Mouse (Mus musculus): ENCODE results near the gene Cyyr1.
"Not testable (repeated sequence)": the region's sequence is repeated elsewhere in the genome, so short reads cannot be mapped to it uniquely, and the experiment has no call there.

Cyyr1 gene

DNA sequence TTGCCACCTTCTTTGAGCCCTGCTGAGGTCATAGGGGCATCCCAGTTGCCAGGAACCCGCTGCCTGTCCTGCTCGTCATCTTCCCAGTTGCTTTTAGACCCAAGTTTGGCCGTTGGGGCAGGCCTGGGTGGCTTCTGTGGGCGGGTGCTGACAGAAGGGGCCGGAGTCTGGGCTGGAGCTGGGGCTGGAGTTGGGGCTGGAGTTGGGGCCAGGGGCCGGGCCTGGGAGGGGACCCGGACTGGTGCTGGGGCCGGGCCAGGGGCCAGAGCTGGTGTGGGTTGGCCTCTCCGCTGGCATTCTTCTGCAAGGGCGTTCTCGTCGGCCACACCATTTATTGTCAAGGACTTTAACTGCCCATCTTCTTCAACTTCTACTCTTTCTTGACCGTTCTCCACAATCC is at the start of gene Cyyr1:
Gene Cyyr1, minus strand, starts transcription at position 101 of the 400 bp plus-strand sequence.
- not testable (repeated sequence) for DNase-seq (ENCODE audit: low read depth)

DNA sequence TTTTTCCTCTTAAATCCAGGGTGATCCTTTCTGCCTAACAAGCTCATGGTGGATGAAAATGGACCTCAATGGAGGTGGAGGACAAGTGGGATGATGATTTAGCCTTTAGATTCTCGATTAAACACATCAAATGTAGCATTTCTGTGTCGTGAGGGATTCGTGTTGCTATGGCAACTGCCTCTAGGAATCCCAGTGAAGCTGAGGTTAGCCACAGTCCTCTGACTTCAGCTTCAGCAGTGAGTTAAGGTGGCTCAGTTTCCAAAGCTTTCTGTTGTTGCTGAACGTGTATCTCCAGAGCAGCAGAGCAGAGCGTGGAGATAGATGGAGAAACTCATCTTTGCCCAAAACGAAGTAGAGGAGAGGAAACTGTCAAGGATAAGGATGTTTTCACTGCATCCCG is 35.6 kb upstream of the Cyyr1 start:
- DNase-seq (ENCODE audit: low read depth), result no peak

DNA sequence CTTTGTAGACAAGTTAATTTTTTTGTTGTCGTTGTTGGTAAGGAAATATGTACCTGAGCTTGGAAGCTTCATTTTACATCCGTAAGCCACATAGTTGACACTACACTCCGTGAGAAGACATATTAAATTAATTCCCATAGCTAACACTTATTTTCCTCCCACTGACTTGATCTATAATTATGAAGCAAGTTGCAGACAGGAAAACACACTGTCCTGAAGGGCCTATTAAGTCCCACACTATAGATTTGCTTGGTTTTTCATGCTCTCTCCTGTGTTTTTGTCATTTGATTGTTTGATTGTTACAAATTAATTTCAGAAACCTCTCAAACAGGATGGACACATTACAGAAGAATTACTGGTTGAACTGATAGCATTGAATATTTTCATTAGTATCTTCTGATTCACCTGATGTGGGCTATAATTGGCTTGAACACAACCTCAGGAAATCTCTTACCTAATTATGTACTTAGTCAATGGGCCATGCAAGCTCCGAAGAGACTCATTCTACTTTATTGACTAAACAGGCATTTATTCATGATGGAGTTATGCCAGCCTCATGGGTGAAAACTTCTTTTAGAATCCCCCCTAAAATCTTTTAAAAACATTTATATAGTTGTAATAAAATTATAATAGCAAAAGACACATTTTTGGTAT is 34.5 kb upstream of the Cyyr1 start:
- DNase-seq (ENCODE audit: low read depth), result no peak

DNA sequence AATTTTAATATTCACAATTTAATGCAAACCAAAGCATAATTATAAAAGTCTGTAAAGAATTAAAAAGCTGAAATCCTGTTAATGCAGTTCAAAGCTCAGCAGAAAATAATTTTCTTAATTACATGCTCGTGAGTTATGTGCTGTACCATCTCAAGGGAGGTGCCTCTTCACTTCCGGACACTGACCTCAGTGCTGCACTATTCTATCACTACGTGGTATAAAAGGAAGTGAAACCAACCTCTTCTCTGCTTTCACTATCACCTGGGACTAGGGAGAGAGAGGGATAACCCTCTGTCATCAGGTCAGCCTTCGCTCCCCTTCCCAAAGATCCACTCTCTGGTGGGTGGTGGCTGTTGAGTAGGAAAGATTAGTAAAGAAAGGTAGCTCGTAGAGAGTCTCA is 13.3 kb upstream of the Cyyr1 start:
- no peak for DNase-seq (ENCODE audit: low read depth)

DNA sequence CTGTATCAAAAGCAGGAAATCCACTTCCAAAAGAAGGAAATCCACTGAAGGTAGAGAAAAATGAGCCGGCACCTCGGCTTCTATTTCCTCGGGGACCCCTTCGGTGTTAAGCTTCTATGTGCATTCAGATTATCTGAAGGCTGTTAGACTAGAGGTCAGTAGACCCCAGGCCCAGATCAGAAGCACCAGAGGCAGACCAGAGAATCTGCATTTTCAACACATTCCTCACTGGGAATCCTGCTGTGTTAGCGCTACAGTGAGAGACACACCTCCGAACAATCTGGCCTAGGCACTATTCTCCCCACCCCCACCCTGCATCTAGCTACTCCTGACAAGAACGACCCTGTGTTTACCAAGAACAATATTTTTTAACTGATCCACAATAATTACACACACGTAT is 641 bp upstream of the Cyyr1 start:
- DNase-seq (ENCODE audit: low read depth), result no peak

DNA sequence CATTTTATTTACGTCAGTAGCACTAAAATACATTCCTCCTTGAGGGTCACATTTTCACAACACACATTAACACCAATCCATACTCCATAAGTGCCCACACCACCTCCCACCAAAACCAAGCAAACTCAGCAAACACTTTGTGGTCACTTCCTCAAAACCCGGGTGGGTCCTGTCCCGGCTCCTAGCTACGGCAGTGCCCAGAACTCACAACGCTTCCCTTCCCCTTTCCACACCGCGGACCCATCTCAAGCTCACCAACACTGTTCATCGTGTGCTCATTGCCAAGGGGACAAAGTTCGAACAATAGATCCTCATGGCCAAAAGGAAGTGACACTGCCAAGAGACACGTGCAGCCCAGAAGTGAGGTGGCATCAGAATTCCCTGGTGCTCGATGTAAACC is 1.2 kb downstream of the Cyyr1 start:
- not testable (repeated sequence) for DNase-seq (ENCODE audit: low read depth)

DNA sequence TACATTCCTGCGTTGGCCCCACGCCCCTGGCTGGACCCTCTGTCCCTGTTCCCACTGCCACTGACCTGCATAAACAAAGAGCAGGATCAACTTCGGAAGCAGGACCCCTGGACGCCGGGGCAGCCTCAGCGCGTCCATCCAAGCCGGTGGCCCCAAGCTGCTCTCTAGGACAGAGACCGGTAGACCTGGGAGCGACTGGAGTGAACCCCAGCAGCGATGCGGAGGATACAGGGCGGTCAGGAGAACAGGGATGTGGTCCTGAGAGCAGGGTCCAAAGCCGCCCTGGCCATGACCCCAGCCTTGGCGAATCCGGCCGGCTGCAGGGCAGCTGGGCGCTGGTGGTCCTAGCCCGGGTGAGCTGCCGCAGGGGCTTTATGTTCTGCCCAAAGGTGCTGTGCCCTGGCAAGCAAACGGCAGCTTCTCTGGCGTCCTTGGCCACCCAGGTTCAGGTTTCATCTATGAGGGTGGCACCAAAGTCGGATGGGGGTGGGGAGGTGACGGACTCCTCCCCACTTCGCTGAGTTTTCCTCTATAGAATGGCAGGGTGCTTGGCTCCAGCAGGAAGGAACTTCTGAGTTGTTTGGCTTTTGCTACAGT is 3.1 kb downstream of the Cyyr1 start:
- no peak for DNase-seq (ENCODE audit: low read depth)

DNA sequence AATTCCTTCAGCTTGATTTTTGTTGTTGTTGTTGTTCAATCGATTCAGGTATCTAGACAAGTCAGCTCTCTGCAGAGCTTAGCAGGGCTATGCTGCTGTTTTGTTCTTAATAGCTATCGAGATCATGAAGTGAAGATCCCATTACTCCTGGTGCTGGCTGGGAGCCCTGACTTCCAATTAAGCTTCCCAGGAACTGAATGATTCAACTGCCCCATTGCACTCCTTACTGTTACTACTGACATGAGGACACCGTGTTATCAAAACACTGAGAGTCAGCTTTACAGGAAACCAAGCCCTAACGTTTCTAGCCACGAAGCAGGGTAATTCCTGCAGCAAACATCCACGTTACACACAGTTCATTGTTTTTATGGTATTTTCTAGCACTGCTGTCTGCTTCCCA is 6.7 kb downstream of the Cyyr1 start:
- no peak for DNase-seq (ENCODE audit: low read depth)

DNA sequence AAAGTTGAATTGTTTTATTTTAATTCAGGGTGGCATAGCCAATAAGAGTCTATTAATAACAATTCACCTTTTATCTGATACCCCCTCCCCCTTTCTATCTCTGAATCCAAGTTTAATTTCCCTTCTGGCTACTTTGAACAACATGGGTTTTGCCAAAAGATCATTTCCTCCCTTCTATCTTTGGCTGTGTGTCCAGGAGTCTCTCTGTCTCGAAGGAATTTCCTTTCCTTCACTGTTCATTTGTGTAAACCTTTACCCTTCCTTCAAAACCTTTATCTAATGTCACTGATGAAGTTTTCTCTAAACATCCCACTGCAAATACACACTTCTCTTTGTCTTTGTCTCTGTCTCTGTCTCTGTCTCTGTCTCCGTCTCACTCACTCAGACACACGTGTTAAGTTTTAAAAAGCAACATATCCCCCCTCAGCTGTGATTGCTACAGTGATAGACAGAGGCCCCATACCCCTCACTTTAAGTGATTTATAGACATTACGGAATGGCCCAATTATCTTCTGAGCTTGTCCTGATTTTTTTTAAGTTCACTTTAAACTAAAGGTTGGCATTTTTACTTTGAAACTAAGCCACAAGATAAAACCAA is 11.4 kb downstream of the Cyyr1 start:
- no peak for DNase-seq (ENCODE audit: low read depth)

DNA sequence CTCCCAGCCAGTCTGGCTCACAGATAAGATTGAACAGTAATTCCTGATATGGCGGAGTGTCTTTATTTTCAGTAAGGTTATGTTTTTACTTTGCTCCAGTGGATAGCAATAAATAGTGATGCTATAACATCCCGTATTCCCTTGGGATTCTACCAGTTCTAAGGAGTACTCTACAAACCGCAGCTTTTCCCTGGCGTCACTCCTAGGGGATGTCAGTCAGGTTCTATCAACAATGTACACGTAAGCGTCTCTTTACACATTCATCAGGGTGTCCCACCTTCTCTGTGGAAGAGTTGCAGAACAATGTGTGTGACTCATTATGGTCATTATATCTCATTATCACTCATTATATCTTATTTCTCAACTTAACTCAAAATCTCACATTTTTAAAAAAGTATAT is 12.2 kb downstream of the Cyyr1 start:
- DNase-seq (ENCODE audit: low read depth), result no peak

DNA sequence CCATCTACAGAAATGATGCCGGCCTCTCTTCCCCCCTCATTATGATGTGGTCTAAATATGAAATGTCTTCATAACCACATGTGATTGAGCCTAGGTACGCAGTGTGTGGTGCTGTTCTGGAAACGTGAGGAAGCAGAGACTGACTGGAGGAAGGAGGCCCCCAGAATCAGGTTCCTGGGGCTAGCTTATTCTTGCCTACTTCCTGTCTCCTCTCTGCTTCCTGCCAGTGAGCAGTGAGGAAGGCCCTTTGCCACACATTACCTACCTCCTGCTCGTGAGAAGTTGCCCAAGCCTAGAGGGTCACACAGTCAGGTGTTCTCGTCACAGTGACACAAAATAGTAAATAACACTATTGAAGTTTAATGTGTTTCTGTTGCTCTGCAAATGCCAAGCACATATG is 14.8 kb downstream of the Cyyr1 start:
- no peak for DNase-seq (ENCODE audit: low read depth)

DNA sequence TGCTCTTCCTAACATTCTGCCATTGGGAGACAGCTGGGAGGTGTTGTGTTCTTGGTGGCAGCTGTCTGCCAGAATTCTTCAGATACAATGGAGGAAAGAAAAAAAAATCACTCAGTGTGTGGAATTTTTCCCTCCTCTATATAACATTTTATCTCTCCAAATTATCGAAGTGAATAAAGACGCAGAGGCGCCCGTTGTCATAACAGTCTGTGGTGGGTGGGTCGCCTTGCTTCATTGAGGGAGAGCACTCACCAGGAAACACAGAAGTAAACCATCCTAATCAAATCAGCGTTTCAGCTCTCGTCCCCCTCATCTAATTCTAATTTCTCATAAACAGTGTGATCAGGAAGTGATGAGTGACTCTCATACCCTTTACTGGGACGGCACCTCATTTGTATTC is 17.1 kb downstream of the Cyyr1 start:
- no peak for DNase-seq (ENCODE audit: low read depth)

DNA sequence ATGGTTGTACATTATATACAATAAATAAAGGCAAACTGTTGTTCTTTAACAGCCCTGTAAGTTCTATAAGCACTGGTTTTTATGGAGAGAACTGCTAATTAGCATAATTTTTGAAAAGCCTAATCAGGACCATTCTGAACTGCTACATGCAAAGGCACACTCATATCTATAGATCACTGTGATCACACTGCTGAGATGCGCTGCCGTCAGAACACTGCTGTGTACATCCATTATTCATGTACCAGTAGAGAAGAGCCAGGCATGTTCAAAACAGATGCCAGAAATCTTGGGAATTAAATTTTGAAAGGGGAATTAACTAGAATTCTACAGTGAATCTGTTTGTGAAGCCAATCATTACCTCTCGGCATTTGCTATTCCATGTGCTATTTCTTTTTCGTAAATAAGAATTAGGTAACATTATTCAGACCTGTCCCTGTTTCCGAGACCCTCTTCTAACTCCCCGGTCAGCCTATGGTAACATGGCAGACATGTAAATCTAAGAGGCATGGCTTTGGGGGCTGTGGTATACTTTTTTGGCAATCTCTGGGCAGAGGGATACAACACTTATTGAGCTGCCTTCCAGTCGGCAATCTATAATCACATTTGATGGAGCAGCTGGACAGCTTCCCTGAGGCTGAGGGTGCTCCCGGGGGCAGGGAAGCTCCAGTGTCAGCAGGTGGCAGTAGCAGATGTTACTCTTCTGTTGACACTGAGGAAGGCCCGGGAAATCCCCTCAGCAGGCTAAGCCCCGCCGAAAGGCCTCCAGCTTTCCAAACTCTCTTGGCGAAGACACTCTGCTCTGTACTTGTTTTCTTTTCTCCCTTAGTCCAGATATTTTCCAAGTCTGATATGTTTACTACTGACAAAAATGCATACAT is 25.2 kb downstream of the Cyyr1 start:
- no peak for DNase-seq (ENCODE audit: low read depth)

DNA sequence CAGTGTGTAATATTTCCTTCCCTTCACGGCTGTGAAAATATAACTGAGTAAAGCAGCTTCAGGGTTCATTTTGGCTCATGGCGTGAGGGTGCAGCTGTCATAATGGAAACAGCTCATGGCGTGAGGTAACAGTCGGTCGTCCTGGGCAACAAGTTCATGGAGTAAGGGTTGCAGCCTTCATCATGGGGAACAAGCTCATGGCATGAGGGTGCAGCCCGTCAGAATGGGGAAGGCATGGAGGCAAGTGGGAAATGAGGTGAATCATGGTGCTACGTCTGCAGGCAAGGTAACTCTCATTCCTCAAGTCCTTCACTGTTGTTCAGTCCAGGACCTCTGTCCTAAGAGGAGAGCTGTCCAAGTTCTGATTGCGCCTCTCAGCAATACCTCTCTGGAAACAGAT is 28.6 kb downstream of the Cyyr1 start:
- no peak for DNase-seq (ENCODE audit: low read depth)

DNA sequence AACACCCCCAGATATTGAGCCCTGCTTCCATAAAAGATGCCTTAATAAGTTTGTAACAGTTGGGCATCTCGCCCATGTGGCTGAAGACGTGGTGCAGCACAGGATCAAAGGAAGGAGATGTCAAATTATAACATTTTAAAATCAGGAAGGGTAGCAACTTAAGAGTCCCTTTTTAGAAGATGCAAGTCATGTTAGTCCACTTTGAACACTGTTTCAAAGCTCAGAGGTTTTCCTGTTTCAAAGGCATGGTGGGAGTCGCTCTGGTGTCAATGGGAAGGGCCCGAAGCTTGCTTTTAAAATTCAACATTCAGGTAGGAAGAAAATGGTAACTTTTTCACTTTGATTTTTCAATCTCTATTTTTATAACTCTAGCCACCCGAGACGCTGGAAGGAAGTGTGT is 45.9 kb downstream of the Cyyr1 start:
- no peak for DNase-seq (ENCODE audit: low read depth)

DNA sequence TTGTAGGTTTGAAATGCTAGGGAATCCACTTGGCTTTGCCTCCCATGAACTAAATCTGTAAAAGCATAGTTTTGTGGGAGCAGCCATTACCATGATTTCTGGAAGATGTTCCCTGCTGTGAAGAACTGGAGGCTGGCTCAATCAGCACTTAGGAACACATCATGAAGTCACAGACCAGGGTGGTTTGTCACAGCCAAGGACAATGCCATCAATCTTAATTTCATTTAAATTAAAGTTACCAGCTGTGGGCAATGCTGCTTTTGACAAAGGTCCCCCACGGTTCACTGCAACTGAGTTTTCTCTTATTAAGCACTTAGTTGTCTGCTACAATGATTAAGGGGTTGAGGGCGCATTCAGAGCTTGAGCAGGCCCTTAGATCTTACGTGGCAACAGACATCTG is 48.1 kb downstream of the Cyyr1 start:
- DNase-seq (ENCODE audit: low read depth), result no peak

DNA sequence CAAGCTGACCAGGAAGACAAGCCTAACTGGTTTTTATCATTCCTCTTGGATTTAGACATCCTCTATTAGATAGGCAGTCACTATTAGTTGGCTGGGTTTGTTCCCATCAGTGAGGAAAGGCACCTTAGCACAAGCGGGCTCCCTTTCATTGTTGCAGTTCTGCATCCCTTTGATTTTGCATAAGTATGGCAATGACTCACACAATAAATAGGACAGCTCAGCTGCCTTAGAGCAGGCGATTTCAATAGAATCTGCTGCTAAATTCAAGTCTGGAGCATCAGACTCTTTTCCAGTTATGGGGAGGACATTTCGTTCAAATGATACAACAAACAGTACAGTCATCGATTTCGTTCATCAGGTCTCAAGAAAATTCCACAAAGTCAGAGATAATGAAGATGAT is 49.8 kb downstream of the Cyyr1 start:
- DNase-seq (ENCODE audit: low read depth), result no peak

DNA sequence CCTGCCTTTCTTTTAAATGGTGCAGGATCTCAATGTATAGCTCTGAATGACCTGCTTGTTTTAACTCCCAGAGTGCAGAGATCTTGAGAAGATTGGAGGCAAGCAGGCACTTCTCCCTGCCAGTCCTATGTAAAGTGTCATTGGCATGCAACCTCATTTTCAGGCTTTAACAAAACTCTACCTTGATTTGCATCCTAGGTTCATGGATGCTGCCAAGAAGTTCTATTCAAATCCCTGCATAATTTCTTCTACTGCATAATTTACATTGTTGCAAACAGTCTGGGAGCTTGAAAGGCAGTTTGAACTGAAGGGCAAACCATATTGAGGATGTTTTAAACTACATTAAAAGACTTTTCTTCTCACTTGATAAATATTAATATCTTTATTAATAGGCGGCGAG is 57.4 kb downstream of the Cyyr1 start:
- no peak for DNase-seq (ENCODE audit: low read depth)

DNA sequence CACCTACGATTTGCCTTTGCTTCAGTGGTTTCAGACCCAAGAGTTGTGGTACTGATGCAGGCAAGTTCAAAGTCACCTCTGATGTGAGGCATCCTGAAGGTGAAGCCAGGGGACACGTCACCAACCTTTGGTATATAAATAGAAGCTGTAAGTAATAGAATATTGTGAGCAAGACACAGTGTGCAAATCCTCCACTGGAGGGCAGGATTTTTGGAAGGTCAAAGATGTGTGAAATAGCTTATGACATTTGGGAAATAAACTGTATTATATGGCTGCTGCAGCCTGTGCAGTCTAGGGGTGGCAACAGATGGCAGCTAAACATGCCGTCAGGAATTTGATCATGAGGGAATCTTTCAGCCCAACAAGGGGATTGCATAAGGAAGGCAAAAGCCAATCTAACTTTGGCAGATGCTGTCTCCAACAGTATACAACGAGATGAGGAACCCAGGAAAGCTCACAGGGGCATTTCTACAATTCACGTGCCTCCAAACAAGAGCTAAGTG is 65.0 kb downstream of the Cyyr1 start:
- DNase-seq (ENCODE audit: low read depth), result no peak

DNA sequence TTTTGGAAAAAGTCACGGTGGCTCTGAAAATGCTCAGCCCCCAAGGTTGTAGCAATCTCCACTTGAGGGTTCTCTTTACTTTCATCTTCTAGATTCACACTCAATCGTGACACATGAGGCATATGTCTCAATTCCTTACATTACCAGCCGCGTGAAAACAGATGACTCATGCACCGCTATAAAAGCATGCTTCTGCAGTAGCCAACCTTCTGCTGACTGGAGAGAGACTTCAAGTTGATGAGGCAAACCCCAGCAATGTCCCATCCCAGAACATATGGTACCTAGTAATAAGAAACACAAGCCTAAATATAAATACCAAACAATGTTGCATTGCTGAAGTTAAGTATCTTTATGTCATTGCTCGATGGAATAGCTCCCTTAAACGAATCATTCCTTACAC is 65.9 kb downstream of the Cyyr1 start:
- DNase-seq (ENCODE audit: low read depth), result no peak

DNA sequence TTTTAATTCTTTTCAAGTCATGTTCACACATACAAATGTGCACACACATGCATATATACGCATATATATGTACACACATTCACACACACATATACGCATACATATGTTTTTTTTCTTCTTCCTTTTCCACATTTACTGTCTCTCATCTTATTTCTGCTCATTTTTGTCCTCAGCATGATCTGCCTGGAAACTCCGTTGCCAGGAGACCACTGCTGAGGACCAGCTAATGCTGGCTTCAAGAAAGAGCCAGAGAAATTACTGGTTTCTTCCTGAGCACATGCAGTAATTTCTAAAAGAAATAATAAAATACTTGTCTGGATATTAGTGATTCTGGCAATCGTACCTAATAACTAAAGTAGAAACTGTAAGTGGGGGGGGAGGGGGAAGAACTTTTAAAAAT is 68.6 kb downstream of the Cyyr1 start:
- no peak for DNase-seq (ENCODE audit: low read depth)

DNA sequence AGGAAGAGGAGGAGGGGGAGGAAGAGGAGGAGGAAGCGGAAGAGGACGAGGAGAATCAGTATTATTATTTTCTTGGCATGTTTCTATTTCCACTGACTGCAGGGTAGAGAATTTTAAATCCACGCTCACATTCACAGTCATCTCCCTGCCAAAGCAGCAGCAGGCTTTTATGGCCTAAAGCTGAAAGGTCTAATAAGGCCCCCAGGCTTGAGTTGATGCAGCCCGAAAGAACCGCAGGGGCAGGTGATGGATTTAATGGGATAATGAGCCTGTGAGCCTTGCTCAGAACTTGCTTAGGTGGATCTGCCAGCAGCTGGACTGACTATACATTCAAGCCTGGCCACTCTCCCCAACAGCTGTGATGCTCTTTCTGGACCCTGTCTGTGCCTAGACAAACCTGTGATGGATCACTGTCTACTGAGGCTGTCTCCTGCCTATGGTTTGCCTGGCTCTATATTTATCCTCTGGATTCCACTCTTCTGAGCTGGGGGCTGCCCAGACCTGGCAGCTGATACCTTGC is 78.6 kb downstream of the Cyyr1 start:
- no peak for DNase-seq (ENCODE audit: low read depth)

DNA sequence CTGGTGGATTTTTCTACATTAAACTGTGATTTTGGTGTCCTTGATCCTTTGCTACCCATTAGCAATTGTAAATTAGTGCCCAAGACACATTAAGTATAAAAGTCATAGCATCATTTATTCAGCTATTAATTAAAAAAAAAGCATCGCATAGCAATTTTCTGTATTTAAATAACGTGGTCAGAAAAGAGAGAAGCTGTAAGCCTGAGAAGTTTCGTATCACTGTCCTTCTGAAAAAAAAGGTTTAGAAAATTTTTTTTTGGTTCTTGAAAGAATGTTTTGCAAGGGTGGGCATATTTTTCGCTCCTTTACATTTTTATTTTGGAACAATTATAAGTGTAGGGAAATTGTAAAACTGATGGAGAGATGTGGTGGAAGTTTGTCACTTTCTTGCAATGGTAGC is 83.1 kb downstream of the Cyyr1 start:
- DNase-seq (ENCODE audit: low read depth), result no peak

Data from c-Kit-positive CD71-negative TER-119-negative erythroid progenitor cells, embryonic 14.5 days (primary cell).